Comparison of ENCODE assay signal across 26 mouse cellular contexts in genomic region chr1:86285295-86285694, GRCm38 (mm10).
"Had no signal": no experiment of that assay in that cellular context is flagged by ENCODE, and none has a peak within 500 bp of the region (broad histone marks: within the 10 kb centered on the region; RNA-seq: fewer than 3 reads in every experiment).

No protein-coding gene starts in this region.

- H3K36me3 ChIP-seq: embryonic facial prominence, embryonic 10.5 days; embryonic facial prominence, embryonic 12.5 days; embryonic facial prominence, embryonic 13.5 days; embryonic facial prominence, embryonic 15.5 days; forebrain, embryonic 10.5 days; forebrain, embryonic 12.5 days; forebrain, embryonic 15.5 days had no signal

- H3K27me3 ChIP-seq: embryonic facial prominence, embryonic 12.5 days; embryonic facial prominence, embryonic 13.5 days; embryonic facial prominence, embryonic 15.5 days; forebrain, embryonic 13.5 days; forebrain, embryonic 15.5 days had no signal

- H3K4me2 ChIP-seq: embryonic facial prominence, embryonic 12.5 days; embryonic facial prominence, embryonic 13.5 days; embryonic facial prominence, embryonic 15.5 days; forebrain, embryonic 12.5 days; forebrain, embryonic 13.5 days; forebrain, embryonic 15.5 days had no signal

- H3K4me3 ChIP-seq: embryonic facial prominence, embryonic 10.5 days; embryonic facial prominence, embryonic 12.5 days; embryonic facial prominence, embryonic 13.5 days; embryonic facial prominence, embryonic 15.5 days; erythroblast, embryonic 14.5 days; forebrain, embryonic 10.5 days; forebrain, embryonic 12.5 days; forebrain, embryonic 13.5 days; forebrain, embryonic 15.5 days; gastrocnemius, adult 2 months; heart, adult 2 months had no signal

- DNase-seq: cerebellum, adult 8-10 months; cerebellum, adult 9-10 months; cerebellum, adult 9-11 months; cerebellum, postnatal 10 days; cerebellum, postnatal 14 days; cerebellum, postnatal 25 days; cerebellum, postnatal 36 days; embryo, embryonic 11 days; forebrain, postnatal 0 days; gastrocnemius, adult 2 months; gastrocnemius, postnatal 10 days; gastrocnemius, postnatal 14 days; gastrocnemius, postnatal 25 days; gastrocnemius, postnatal 36 days; heart, adult 11 months; heart, adult 18-20 months; heart, adult 2 months had no signal
